28 mouse cellular contexts compared by ENCODE assay signal in genomic region chr9:56850905-56851252, GRCm38 (mm10). TPM values are rescaled to one million over a fixed set of nuclear protein-coding genes. Genes with fewer than 3 reads are reported as not detected.
"Had no signal": no experiment of that assay in that cellular context is flagged by ENCODE, and none has a peak within 500 bp of the region (broad histone marks: within the 10 kb centered on the region; RNA-seq: fewer than 3 reads in every experiment).

No protein-coding gene starts in this region.

- H3K4me2 ChIP-seq: hindbrain, embryonic 13.5 days; hindbrain, embryonic 15.5 days; kidney, embryonic 15.5 days; limb, embryonic 15.5 days; liver, embryonic 12.5 days had no signal

- DNase-seq: gastrocnemius, postnatal 14 days; heart, postnatal 10 days; kidney, adult 11 months; kidney, adult 9 months; layer of hippocampus, adult 9-11 months; layer of hippocampus, postnatal 36 days; left cerebral cortex, postnatal 4 days had no signal

- ATAC-seq: liver, embryonic 12.5 days had no signal

- H3K4me1 ChIP-seq: liver, embryonic 12.5 days had no signal

- H3K9ac ChIP-seq: hindbrain, embryonic 13.5 days; hindbrain, embryonic 15.5 days; kidney, embryonic 15.5 days; limb, embryonic 13.5 days; limb, embryonic 15.5 days; liver, embryonic 12.5 days had no signal

- H3K9me3 ChIP-seq: heart, embryonic 10.5 days; hindbrain, embryonic 13.5 days; hindbrain, embryonic 15.5 days; kidney, embryonic 15.5 days; limb, embryonic 13.5 days; limb, embryonic 15.5 days; liver, embryonic 12.5 days had no signal

- H3K27ac ChIP-seq: hindbrain, embryonic 15.5 days; hindbrain, postnatal 0 days; kidney, embryonic 15.5 days; kidney, postnatal 0 days; limb, embryonic 13.5 days; liver, embryonic 12.5 days had no signal

- H3K27me3 ChIP-seq: hindbrain, embryonic 13.5 days; hindbrain, embryonic 15.5 days; limb, embryonic 15.5 days had no signal

- H3K36me3 ChIP-seq: heart, embryonic 10.5 days; hindbrain, embryonic 13.5 days; hindbrain, embryonic 15.5 days; kidney, embryonic 15.5 days; limb, embryonic 13.5 days; limb, embryonic 15.5 days; liver, embryonic 12.5 days had no signal

- H3K4me3 ChIP-seq: hindbrain, embryonic 13.5 days; hindbrain, embryonic 15.5 days; kidney, embryonic 15.5 days; limb, embryonic 13.5 days; limb, embryonic 15.5 days; liver, embryonic 12.5 days had no signal

RNA-seq across cellular contexts. Expression of gene Odf3l1, which starts 13.6 kb away (rescaled TPM):
- total RNA-seq: gastrocnemius, adult 18-20 months; gastrocnemius, postnatal 36 days; heart, adult 8-10 months; heart, postnatal 25 days; hematopoietic stem cell, adult 5-6 weeks; layer of hippocampus, adult 18-20 months; layer of hippocampus, adult 8-10 months; layer of hippocampus, postnatal 14 days; layer of hippocampus, postnatal 36 days; left cerebral cortex, adult 18-20 months; left cerebral cortex, postnatal 10 days; left cerebral cortex, postnatal 25 days; left cerebral cortex, postnatal 4 days; liver, adult 2 months had no signal
- polyA plus RNA-seq: hindbrain, embryonic 13.5 days; liver, embryonic 12.5 days had no signal

RNA-seq across cellular contexts. Expression of gene Cspg4, which starts 14.0 kb away (rescaled TPM):
- total RNA-seq: hematopoietic stem cell, adult 5-6 weeks had no signal

RNA-seq across cellular contexts. Expression of gene Lingo1, which starts 54.6 kb away (rescaled TPM):
- total RNA-seq: hematopoietic stem cell, adult 5-6 weeks had no signal
